In genomic region chr12:20920653-20921397, GRCm38 (mm10) we compare ENCODE assay signal across 8 mouse cellular contexts.
A peak's percentile ranks its signal among the peaks of the same experiment; 100 is the strongest.
DNase-seq lines count a peak whose midpoint lies in the region; ATAC-seq lines count a peak whose summit lies in the region.
"Not testable (repeated sequence)": the region's sequence is repeated elsewhere in the genome, so short reads cannot be mapped to it uniquely, and the experiment has no call there.

No protein-coding gene starts in this region.

- not testable (repeated sequence) for H3K36me3 ChIP-seq in intestine, embryonic 14.5 days (ENCODE audit: control insufficient read depth, insufficient read depth, low read length)

- under 1% methylated on average over 68 of the region's 87 CpGs for WGBS in intestine, embryonic 14.5 days

- peak; percentile 100 for ATAC-seq in intestine, embryonic 14.5 days (replicated peaks; ENCODE audit: low FRiP score, low TSS enrichment, low read depth)
- peak; percentile 100 for ATAC-seq in megakaryocyte progenitor cell, adult 5-6 weeks (replicated peaks; ENCODE audit: poor library complexity)

- peak; percentile 69 to 87 for DNase-seq in adrenal gland, adult (ENCODE audit: inconsistent age in 2 of 2, low spot score in 1 of 2)
- DNase-seq in embryo, embryonic 10.5 days (ENCODE audit: low spot score) = peak; percentile 75
- peak; percentile 39 to 68 for DNase-seq in gastrocnemius, postnatal 4 days (ENCODE audit: low spot score in 2 of 2)
- DNase-seq in intestine, embryonic 14.5 days (ENCODE audit: low spot score) = peak; percentile 89
- peak; percentile 46 to 56 for DNase-seq in left cerebral cortex, postnatal 36 days (ENCODE audit: low spot score in 2 of 2)
- DNase-seq in right cerebral cortex, postnatal 14 days = peak; percentile 58
- DNase-seq in urinary bladder, postnatal 14 days (ENCODE audit: low spot score) = peak; percentile 63

- H3K27me3 ChIP-seq in intestine, embryonic 14.5 days (replicated peaks; ENCODE audit: control insufficient read depth, insufficient read depth, low read length) = not testable (repeated sequence)

- H3K4me1 ChIP-seq in intestine, embryonic 14.5 days (replicated peaks; ENCODE audit: control insufficient read depth, insufficient read depth, low read length) = not testable (repeated sequence)

- peak overlapping the region; percentile 91 for H3K27ac ChIP-seq in intestine, embryonic 14.5 days (ENCODE audit: low read depth)

- intact Hi-C loops in left cerebral cortex, postnatal 36 days (cut with DNase I) = loop anchor here (10.0 kb wide), 1 partner anchor 394 kb away; the partner anchor contains the start of gene Iah1

- H3K9me3 ChIP-seq in intestine, embryonic 14.5 days (ENCODE audit: control insufficient read depth, low read length) = peaks cover 15% of the 10 kb centered on the region

- H3K9ac ChIP-seq in intestine, embryonic 14.5 days (ENCODE audit: low read length) = peak overlapping the region; percentile 91

- H3K4me3 ChIP-seq in intestine, embryonic 14.5 days (ENCODE audit: low read depth, low read length) = peak overlapping the region; percentile 82

- H3K4me2 ChIP-seq in intestine, embryonic 14.5 days (ENCODE audit: low read length) = peak overlapping the region; percentile 36

Comparison
In these comparisons a context has a peak if more than half of its experiments do, and no peak if none do; other contexts are left out.
1. Peak in every context shown above with its lines: DNase-seq, ATAC-seq, H3K4me3 ChIP-seq and H3K27ac ChIP-seq.